Mouse (Mus musculus): ENCODE data around the gene Gm11007.
"Not testable (repeated sequence)": the region's sequence is repeated elsewhere in the genome, so short reads cannot be mapped to it uniquely, and the experiment has no call there.

Gm11007 gene

DNA sequence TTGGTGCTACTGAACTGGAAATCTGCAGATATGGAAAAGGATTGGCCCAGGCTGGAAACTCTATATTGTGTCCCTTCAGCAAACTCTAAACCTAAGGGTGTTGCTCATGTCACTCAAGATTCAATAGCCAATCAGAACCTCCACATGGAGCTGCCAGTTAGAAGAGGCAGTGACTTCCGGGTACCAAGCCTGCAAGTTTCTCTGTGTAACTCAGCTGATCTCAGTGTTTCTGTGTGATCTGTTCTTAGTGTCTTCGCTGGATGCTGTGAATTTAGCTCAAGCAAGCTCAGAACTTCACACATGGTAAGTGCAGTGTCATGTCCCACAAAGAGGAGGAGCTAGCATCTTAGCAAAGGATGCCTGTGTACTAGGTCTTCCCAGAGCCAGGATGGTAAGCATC lies at the start of gene Gm11007:
TSS of gene Gm11007 (plus strand) at position 301 of the 400 bp plus-strand sequence.
- not testable (repeated sequence) for DNase-seq (ENCODE audit: low read depth, low spot score)
